Mouse (Mus musculus) MEL (cell line): Measurements from ENCODE around the gene Stac2. TPM values are rescaled to one million over a fixed set of nuclear protein-coding genes. Genes with fewer than 3 reads are reported as not detected.
A peak's percentile ranks its signal among the peaks of the same experiment; 100 is the strongest.

Experiments
- DNase-seq: peaks from one replicate; pipeline ENCODE4 v3.0.0; 2011; ENCODE audit warnings: low read depth, low spot score
- H3K27ac ChIP-seq: 2 replicates; pipeline ENCODE4 v1.5.1; 2012; ENCODE audit warnings: low read depth, mild to moderate bottlenecking, control low read depth, low read length, moderate library complexity; ENCODE audit not compliant: control insufficient read depth
- H3K27me3 ChIP-seq, 2 experiments: fragments of 150-350 bp in 1 of 2; sonication (generic) in 1 of 2; 2 replicates each; pipeline ENCODE4 v1.6.1; 2012; ENCODE audit warnings: low read length in 2 of 2, mild to moderate bottlenecking in 2 of 2, improper control_type of control experiment in 1 of 2, moderate library complexity in 1 of 2; ENCODE audit not compliant: insufficient read depth in 2 of 2, control insufficient read depth in 1 of 2
- H3K36me3 ChIP-seq, 2 experiments: 2 replicates each; pipeline ENCODE4 v1.6.1; 2012 to 2014; ENCODE audit warnings: low read length in 2 of 2, improper control_type of control experiment in 1 of 2, inconsistent platforms in 1 of 2, mild to moderate bottlenecking in 1 of 2; ENCODE audit not compliant: insufficient read depth in 2 of 2, control insufficient read depth in 1 of 2
- H3K4me1 ChIP-seq, 2 experiments: fragments of 150-350 bp in 1 of 2; sonication (generic) in 1 of 2; 2 replicates each; pipeline ENCODE4 v1.6.1; 2012; ENCODE audit warnings: low read length in 2 of 2, improper control_type of control experiment in 1 of 2, mild to moderate bottlenecking in 1 of 2; ENCODE audit not compliant: insufficient read depth in 2 of 2, control insufficient read depth in 1 of 2
- H3K4me3 ChIP-seq, 2 experiments: fragments of 150-350 bp in 1 of 2; sonication (generic) in 1 of 2; 2 replicates each; pipeline ENCODE4 v1.5.1; 2012; ENCODE audit warnings: low read depth in 2 of 2, low read length in 2 of 2, mild to moderate bottlenecking in 2 of 2, moderate library complexity in 2 of 2, control low read depth in 1 of 2, improper control_type of control experiment in 1 of 2; ENCODE audit not compliant: control insufficient read depth in 1 of 2, insufficient read depth in 1 of 2
- H3K79me2 ChIP-seq: 2 replicates; pipeline ENCODE4 v1.6.1; 2012; ENCODE audit warnings: mild to moderate bottlenecking, low read length, moderate library complexity; ENCODE audit not compliant: control insufficient read depth, poor library complexity, insufficient read depth
- H3K9ac ChIP-seq: 2 replicates; pipeline ENCODE4 v1.6.1; 2012; ENCODE audit warnings: low read depth, mild to moderate bottlenecking, control low read depth, low read length, moderate library complexity; ENCODE audit not compliant: control insufficient read depth, poor library complexity, severe bottlenecking
- H3K9me3 ChIP-seq: fragments of 150-350 bp; sonication (generic); replicated peaks from 2 replicates; pipeline ENCODE4 v1.6.1; 2012; ENCODE audit warnings: mild to moderate bottlenecking, low read length, improper control_type of control experiment, moderate library complexity; ENCODE audit not compliant: insufficient read depth
- BHLHE40 ChIP-seq: IDR thresholded peaks from 2 replicates; pipeline ENCODE4 v1.6.1; 2012; ENCODE audit warnings: low read depth, mild to moderate bottlenecking, inconsistent platforms, low read length, improper control_type of control experiment, borderline replicate concordance
- CHD1 ChIP-seq: IDR thresholded peaks from 2 replicates; pipeline ENCODE4 v1.6.1; 2012; ENCODE audit warnings: low read depth, mild to moderate bottlenecking, inconsistent platforms, low read length, improper control_type of control experiment
- CTCF ChIP-seq, 3 experiments: IDR thresholded peaks in 2 of 3; conservative IDR thresholded peaks in 1 of 3; 2 replicates each; pipeline ENCODE4 v1.5.1; 2011 to 2012; ENCODE audit warnings: low read length in 3 of 3, low read depth in 2 of 3, mild to moderate bottlenecking in 2 of 3, improper control_type of control experiment in 1 of 3, inconsistent platforms in 1 of 3, mixed read lengths in 1 of 3, moderate library complexity in 1 of 3; ENCODE audit not compliant: control insufficient read depth in 1 of 3, insufficient read depth in 1 of 3, poor library complexity in 1 of 3, severe bottlenecking in 1 of 3
- E2F4 ChIP-seq: IDR thresholded peaks from 2 replicates; pipeline ENCODE4 v1.6.1; 2011; ENCODE audit warnings: low read depth, low read length, improper control_type of control experiment, borderline replicate concordance
- ELF1 ChIP-seq: IDR thresholded peaks from 2 replicates; pipeline ENCODE4 v1.6.1; 2014; ENCODE audit warnings: low read depth, mild to moderate bottlenecking, inconsistent platforms, low read length, improper control_type of control experiment, moderate library complexity
- ETS1 ChIP-seq: IDR thresholded peaks from 2 replicates; pipeline ENCODE4 v1.6.1; 2012; ENCODE audit warnings: low read depth, mild to moderate bottlenecking, inconsistent platforms, low read length, improper control_type of control experiment, moderate library complexity
- GATA1 ChIP-seq: IDR thresholded peaks from 2 replicates; pipeline ENCODE4 v1.6.1; 2011; ENCODE audit warnings: low read depth, low read length, improper control_type of control experiment
- MAFK ChIP-seq: IDR thresholded peaks from 2 replicates; pipeline ENCODE4 v1.6.1; 2011; ENCODE audit warnings: low read depth, mild to moderate bottlenecking, low read length, improper control_type of control experiment, borderline replicate concordance
- MAX ChIP-seq: IDR thresholded peaks from 2 replicates; pipeline ENCODE4 v1.6.1; 2011; ENCODE audit warnings: low read length, improper control_type of control experiment
- MXI1 ChIP-seq: IDR thresholded peaks from 2 replicates; pipeline ENCODE4 v1.6.1; 2011; ENCODE audit warnings: mild to moderate bottlenecking, low read depth, low read length, improper control_type of control experiment
- NRF1 ChIP-seq: IDR thresholded peaks from 2 replicates; pipeline ENCODE4 v1.6.1; 2014; ENCODE audit warnings: low read depth, mild to moderate bottlenecking, inconsistent platforms, low read length, improper control_type of control experiment, moderate library complexity; ENCODE audit not compliant: poor library complexity, insufficient read depth, severe bottlenecking
- RAD21 ChIP-seq: IDR thresholded peaks from 2 replicates; pipeline ENCODE4 v1.6.1; 2011; ENCODE audit warnings: mild to moderate bottlenecking, low read depth, low read length, improper control_type of control experiment
- SMC3 ChIP-seq: IDR thresholded peaks from 2 replicates; pipeline ENCODE4 v1.6.1; 2011; ENCODE audit warnings: low read depth, low read length, improper control_type of control experiment
- TAL1 ChIP-seq: IDR thresholded peaks from 2 replicates; pipeline ENCODE4 v1.6.1; 2012; ENCODE audit warnings: mild to moderate bottlenecking, inconsistent platforms, low read length, moderate library complexity, mixed read lengths
- TBP ChIP-seq: IDR thresholded peaks from 2 replicates; pipeline ENCODE4 v1.8.0; 2011; ENCODE audit warnings: low read depth, low read length, improper control_type of control experiment
- UBTF ChIP-seq: IDR thresholded peaks from 2 replicates; pipeline ENCODE4 v1.6.1; 2012; ENCODE audit warnings: low read depth, mild to moderate bottlenecking, inconsistent platforms, low read length, improper control_type of control experiment, moderate library complexity, borderline replicate concordance; ENCODE audit not compliant: insufficient read depth
- polyA plus RNA-seq, 2 experiments: library from polyadenylated mRNA; stranded (reverse) in 1 of 2; unstranded in 1 of 2; fragments of >175 nt in 1 of 2; fragments of >200 nt in 1 of 2; gene quantifications; 2 replicates each; pipeline versions ENCODE4 v1.2.1 to v1.2.4; 2012; ENCODE audit warnings: low replicate concordance in 2 of 2, low read depth in 1 of 2; ENCODE audit not compliant: insufficient read length in 2 of 2, insufficient read depth in 1 of 2, missing spikeins in 1 of 2
- total RNA-seq: library from RNA; depleted of rRNA; stranded (reverse); fragments of 300-350 nt; gene quantifications from 2 replicates; pipeline ENCODE4 v1.2.3, GENCODE M21; 2012

The Stac2 gene
- total and polyA plus RNA-seq, 3 experiments: 0.04 TPM; not detected in 2

DNA sequence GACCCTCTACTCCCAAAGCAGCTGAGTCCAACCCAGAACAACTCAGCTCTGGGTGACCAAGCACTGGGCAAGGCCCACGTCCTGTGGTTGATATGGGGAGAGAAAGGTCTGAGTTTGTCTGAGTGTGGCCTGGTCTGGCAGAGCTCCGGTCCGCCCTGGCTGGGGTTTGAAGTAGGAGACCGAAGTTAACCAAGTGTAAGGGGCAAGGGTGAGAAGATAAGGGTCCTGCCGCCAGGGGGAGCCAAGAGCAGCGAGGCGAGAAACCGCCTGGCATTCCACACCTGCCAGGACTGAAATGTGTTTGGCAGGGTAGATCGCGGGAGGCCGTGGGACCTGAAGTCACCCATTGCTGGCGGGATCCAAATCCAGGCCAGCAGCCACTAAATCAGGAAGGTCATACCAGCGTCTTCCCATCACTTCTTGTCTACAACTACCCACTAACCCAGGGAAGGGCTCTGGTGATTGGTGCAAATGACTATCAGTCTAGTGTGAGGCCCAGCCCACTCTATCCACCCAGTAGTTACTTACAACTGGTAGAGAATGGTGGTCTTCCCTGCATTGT, 58.6 kb downstream of the Stac2 start:
- Histone ChIP-seq H3K4me3 (peak overlapping the region in 1 of 2 experiments; percentile 41; a peak in 3 of 4 replicates), H3K9ac (peak overlapping the region; percentile 42)
- TF ChIP-seq CHD1: no peak
- no peak for TF ChIP-seq ETS1
- TF ChIP-seq BHLHE40: no peak
- no peak; the same call in 1 of the 2 replicates for TF ChIP-seq ELF1
- TF ChIP-seq MXI1: no peak
- TF ChIP-seq CTCF (IDR thresholded peaks at IDR 0.05 in 2 of 3, conservative IDR thresholded peaks at IDR 0.05 in 1 of 3; ENCODE audit: control insufficient read depth in 1 of 3, insufficient read depth in 1 of 3, low read depth in 2 of 3, low read length in 3 of 3, poor library complexity in 1 of 3, severe bottlenecking in 1 of 3): peak; percentile 62 to 88 (median 75)
- no peak for TF ChIP-seq MAFK
- no peak for TF ChIP-seq MAX
- peak; percentile 29; the same call in 1 of the 2 replicates for TF ChIP-seq GATA1
- TF ChIP-seq SMC3: peak; percentile 62
- TF ChIP-seq RAD21: peak; percentile 23
- TF ChIP-seq TAL1: no peak
- TF ChIP-seq, all 39 proteins: peak for 4
- Histone ChIP-seq H3K4me1 (peaks cover 8 to 33% of the 10 kb centered on the region in 2 experiments; a peak in 3 of 4 replicates), H3K36me3 (peaks cover 0 to 12% of the 10 kb centered on the region in 2 experiments; a peak in 2 of 4 replicates), H3K9me3 (no peaks in the 10 kb centered on the region), H3K27me3 (no peaks in the 10 kb centered on the region), H3K79me2 (no peaks in the 10 kb centered on the region), H3K27ac (no peak overlapping the region)
- DNase-seq: peak; percentile 79

DNA sequence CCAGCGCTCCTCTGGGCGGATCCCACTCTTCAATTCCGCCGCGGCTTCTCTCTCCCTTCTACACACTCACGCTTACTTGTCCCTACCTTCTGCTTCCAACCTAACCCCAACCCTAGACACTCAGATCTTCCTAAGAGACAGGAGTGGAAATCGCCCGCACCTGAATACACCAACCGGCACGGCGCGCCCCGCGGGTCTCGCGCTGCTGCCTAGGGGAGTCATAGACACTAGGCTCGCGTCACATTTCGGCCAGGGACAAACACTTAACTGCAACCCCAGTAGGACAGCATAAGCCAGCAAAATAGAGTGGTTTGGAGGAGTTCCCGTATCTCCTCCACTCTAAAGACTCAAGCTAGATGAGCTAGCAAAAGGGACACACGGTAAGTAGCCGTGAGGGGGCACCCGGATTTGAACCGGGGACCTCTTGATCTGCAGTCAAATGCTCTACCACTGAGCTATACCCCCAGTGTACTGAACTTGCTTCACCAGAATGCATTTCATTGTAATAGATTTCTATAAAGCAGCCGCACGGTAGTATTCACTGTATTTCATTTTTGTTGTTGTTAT, 64.6 kb downstream of the Stac2 start:
- H3K9me3 ChIP-seq: no peaks in the 10 kb centered on the region
- DNase-seq: peak; percentile 95
- H3K27me3 ChIP-seq: 0 out of 4 replicates have a peak, but pooled peaks cover 0 to 1% of the 10 kb centered on the region in 2 experiments
- H3K36me3 ChIP-seq: peaks cover 0 to 4% of the 10 kb centered on the region in 2 experiments; a peak in 1 of 4 replicates
- peak overlapping the region; percentile 85 for H3K9ac ChIP-seq
- H3K4me3 ChIP-seq: peak overlapping the region; percentile 47 to 91
- peaks cover 0 to 20% of the 10 kb centered on the region in 2 experiments; a peak in 2 of 4 replicates for H3K4me1 ChIP-seq
- TF ChIP-seq RAD21 (no peak), NRF1 (peak; percentile 38; the same call in 1 of the 2 replicates), UBTF (0 out of 2 replicates have a peak, but pooled peaks have one; percentile 18), MXI1 (no peak), TBP (peak; percentile 99), MAFK (peak; percentile 99), SMC3 (peak; percentile 30; the same call in 1 of the 2 replicates), ELF1 (peak; percentile 78; the same call in 1 of the 2 replicates), E2F4 (0 out of 2 replicates have a peak, but pooled peaks have one; percentile 32)
- H3K79me2 ChIP-seq: peaks cover 3% of the 10 kb centered on the region; the same call in 1 of the 2 replicates
- H3K27ac ChIP-seq: peak overlapping the region; percentile 69
